Mouse (Mus musculus) G1E (cell line): ENCODE measurements around the gene Lgals4. TPM values are rescaled to one million over a fixed set of nuclear protein-coding genes. Genes with fewer than 3 reads are reported as not detected.
A peak's percentile ranks its signal among the peaks of the same experiment; 100 is the strongest.

ENCODE experiments used
- ATAC-seq: 2 replicates; pipeline ENCODE4 v1.8.0; 2016; ENCODE audit warnings: mild to moderate bottlenecking; ENCODE audit not compliant: insufficient number of reproducible peaks, poor library complexity, low FRiP score, severe bottlenecking; ENCODE audit errors: extremely low read depth
- DNase-seq: peaks from one replicate; pipeline ENCODE4 v3.0.0; 2012; ENCODE audit warnings: low spot score
- H3K27me3 ChIP-seq: 2 replicates; pipeline ENCODE4 v1.6.1; 2012; ENCODE audit warnings: mild to moderate bottlenecking, low read length, inconsistent platforms; ENCODE audit not compliant: insufficient read depth
- H3K36me3 ChIP-seq: replicated peaks from 2 replicates; pipeline ENCODE3; 2012; ENCODE audit warnings: mild to moderate bottlenecking, inconsistent platforms
- H3K4me1 ChIP-seq: 2 replicates; pipeline ENCODE4 v1.6.1; 2012; ENCODE audit warnings: low read depth, low read length, inconsistent platforms, mixed read lengths; ENCODE audit not compliant: insufficient read depth
- H3K4me3 ChIP-seq: 2 replicates; pipeline ENCODE4 v1.5.1; 2012; ENCODE audit warnings: low read depth, mild to moderate bottlenecking, inconsistent platforms, low read length, moderate library complexity, mixed read lengths
- H3K9me3 ChIP-seq: replicated peaks from 2 replicates; pipeline ENCODE4 v1.6.1; 2012; ENCODE audit warnings: inconsistent platforms
- CTCF ChIP-seq: IDR thresholded peaks from 2 replicates; pipeline ENCODE4 v1.5.1; 2012; ENCODE audit warnings: low read depth, low read length, inconsistent platforms, mixed read lengths
- GATA1 ChIP-seq: IDR thresholded peaks from 2 replicates; pipeline ENCODE4 v1.6.1; 2012; ENCODE audit warnings: borderline replicate concordance, low read length, inconsistent platforms, mixed read lengths
- GATA2 ChIP-seq: IDR thresholded peaks from 2 replicates; pipeline ENCODE4 v1.6.1; 2012; ENCODE audit warnings: low read depth, low read length, inconsistent platforms, borderline replicate concordance
- POLR2AphosphoS5 ChIP-seq: IDR thresholded peaks from 2 replicates; pipeline ENCODE4 v1.6.1; 2012; ENCODE audit warnings: low read depth, low read length, inconsistent platforms; ENCODE audit not compliant: insufficient replicate concordance
- TAL1 ChIP-seq: conservative IDR thresholded peaks from 2 replicates; pipeline ENCODE4 v1.6.1; 2012; ENCODE audit warnings: low read depth, low read length, inconsistent platforms, mixed read lengths
- polyA plus RNA-seq: library from polyadenylated mRNA; stranded (reverse); fragments of >175 nt; gene quantifications from 2 replicates; pipeline ENCODE4 v1.2.3, GENCODE M21; 2012
- total RNA-seq, 2 experiments: library from RNA; stranded (forward) in 1 of 2; stranded (reverse) in 1 of 2; fragments of 200-1000 nt in 1 of 2; fragments of >200 nt in 1 of 2; fragmentation: Nextera tagmentation in 1 of 2; gene quantifications; 2 replicates each; pipeline ENCODE4 v1.2.3; 2014 to 2017

The Lgals4 gene
- total and polyA plus RNA-seq, 3 experiments, result 0.68 to 3.4 (median 3.0) TPM

DNA sequence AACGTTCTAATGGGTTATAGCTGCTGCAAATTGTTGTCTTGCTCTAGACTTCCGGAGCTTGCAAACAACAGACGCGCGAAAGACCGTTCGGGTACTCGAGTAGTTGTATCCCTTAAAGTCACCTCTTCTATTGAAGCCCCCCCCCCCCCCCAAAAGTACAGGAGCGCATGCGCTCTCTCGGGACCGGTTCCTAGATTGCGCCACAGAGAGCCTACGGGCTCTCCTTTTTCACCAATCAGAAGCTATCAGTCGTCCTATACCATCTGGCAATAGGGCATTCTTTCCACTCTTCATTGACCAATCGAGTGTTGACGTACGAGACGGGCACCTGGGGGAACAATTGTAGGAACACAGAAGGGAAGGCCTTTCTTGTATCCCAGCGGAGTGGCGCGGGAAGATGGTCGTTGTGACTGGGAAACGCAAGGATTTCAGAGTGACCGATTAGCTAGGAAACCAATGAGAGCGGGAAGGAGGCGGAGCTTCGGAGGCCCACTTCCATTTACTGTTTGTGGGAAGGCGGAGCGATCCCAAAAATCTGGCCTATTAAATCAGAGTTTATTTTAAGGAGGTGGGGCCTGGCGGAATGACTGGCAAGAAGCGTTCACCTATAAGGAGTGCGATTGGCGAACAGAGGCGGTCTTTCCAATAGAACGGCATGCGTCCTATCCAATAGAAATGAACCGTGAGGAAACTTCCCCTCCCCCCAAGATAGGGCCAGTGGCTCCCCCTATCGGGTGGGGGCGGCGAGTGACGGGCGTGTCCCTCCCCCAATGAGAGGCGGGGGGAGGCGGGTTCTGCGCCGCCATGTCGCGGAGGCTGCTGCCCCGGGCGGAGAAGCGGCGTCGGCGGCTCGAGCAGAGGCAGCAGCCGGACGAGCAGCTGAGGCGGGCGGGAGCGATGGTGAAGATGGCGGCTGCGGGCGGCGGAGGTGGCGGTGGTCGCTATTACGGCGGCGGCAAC is 23.3 kb upstream of the Lgals4 start:
- Histone ChIP-seq H3K9me3 (no peaks in the 10 kb centered on the region), H3K27me3 (no peaks in the 10 kb centered on the region), H3K4me1 (peaks cover 61% of the 10 kb centered on the region), H3K4me3 (peak overlapping the region; percentile 91), H3K36me3 (peaks cover 37% of the 10 kb centered on the region)
- peak; percentile 81 for ATAC-seq
- DNase-seq, result peak; percentile 96
- TF ChIP-seq POLR2AphosphoS5, result no peak

DNA sequence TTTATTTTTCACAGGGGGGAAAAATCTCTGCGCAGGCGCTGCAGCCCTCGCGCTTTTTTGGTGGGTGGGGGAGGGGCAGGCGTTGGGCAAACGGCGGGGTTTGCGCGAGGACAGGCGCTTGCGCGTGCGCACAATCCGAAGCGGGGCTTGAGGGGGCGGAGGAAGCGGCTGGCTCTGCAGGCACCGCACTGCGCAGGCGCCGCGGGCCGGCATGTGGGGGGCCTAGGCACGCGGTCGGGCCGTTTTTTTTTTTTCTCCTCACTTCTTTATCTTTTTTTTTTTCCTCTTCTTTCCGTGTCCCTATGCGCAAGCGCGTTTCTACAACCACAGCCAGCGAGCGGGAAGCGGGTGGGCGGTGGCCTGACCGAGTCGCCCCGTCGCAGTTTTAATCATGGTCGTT is 22.4 kb upstream of the Lgals4 start:
- TF ChIP-seq TAL1 (no peak), POLR2AphosphoS5 (no peak), CTCF (no peak), GATA1 (no peak), GATA2 (no peak)
- DNase-seq, result peak; percentile 80
- Histone ChIP-seq H3K27me3 (no peaks in the 10 kb centered on the region), H3K4me3 (peak overlapping the region; percentile 91), H3K9me3 (no peaks in the 10 kb centered on the region), H3K36me3 (peaks cover 46% of the 10 kb centered on the region), H3K4me1 (peaks cover 69% of the 10 kb centered on the region)
- ATAC-seq, result no peak

DNA sequence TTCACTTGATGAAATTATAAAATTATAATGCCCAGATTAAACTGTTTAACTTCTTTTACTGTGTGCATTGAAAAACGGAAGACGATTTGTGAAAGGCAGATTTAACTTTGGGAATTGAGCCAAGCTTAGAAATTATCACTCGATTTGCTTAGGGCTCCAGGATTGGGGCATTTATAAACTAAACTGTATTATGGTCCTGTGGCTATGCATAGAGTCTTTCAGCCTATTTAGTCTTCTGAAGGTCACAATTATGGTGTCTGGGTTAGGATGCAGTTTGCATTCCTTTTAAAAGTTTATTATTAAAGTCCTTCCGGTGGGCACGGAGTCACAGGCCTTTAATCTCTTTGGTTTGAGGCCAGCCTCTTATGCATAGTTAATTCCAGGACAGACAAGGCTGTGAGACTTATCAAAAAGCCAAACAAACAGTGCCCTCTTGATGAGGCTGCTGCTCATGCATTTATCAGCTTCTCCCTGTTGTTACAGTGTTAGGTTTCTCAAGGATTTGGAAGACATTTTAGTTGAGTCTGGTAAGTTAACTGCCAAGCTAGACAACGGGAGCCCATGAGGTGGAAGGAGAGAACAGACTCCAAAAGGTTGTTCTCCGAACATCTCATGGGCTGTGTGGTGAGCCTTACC is 21.9 kb upstream of the Lgals4 start:
- Histone ChIP-seq H3K36me3 (peaks cover 51% of the 10 kb centered on the region), H3K4me3 (peak overlapping the region; percentile 91), H3K4me1 (peaks cover 73% of the 10 kb centered on the region), H3K9me3 (no peaks in the 10 kb centered on the region), H3K27me3 (no peaks in the 10 kb centered on the region)
- TF ChIP-seq GATA1, result no peak
- no peak for TF ChIP-seq POLR2AphosphoS5
- TF ChIP-seq CTCF, result no peak
- no peak for TF ChIP-seq TAL1
- no peak for TF ChIP-seq GATA2
- no peak for DNase-seq
- ATAC-seq, result no peak

DNA sequence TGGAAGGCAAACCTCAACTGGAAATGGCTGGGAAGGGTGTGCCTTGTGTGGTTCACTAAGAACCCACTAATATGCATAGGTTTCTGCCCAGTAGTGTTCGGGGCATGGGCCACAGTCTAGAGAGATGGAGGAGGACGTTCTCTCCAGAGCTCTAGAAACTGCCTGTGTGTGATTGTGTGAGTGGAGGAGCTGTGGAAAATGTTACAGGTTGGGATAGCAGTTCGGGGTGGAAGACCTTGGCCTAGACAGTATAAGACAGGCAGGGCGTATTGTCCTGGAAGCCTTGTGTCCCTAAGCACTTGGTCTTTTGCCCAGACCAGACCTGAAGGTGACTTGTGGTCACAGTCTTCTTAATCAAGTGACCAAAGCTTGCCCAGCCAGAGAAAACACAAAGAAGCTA is 21.2 kb upstream of the Lgals4 start:
- H3K27me3 ChIP-seq, result no peaks in the 10 kb centered on the region
- no peak for DNase-seq
- ATAC-seq, result no peak
- H3K4me1 ChIP-seq, result peaks cover 76% of the 10 kb centered on the region
- H3K9me3 ChIP-seq, result no peaks in the 10 kb centered on the region
- peaks cover 58% of the 10 kb centered on the region for H3K36me3 ChIP-seq
- TF ChIP-seq POLR2AphosphoS5, result no peak; the same call in 1 of the 2 replicates
- TF ChIP-seq TAL1, result no peak
- no peak for TF ChIP-seq CTCF
- TF ChIP-seq GATA2, result no peak
- TF ChIP-seq GATA1, result no peak
- H3K4me3 ChIP-seq, result peak overlapping the region; percentile 91

DNA sequence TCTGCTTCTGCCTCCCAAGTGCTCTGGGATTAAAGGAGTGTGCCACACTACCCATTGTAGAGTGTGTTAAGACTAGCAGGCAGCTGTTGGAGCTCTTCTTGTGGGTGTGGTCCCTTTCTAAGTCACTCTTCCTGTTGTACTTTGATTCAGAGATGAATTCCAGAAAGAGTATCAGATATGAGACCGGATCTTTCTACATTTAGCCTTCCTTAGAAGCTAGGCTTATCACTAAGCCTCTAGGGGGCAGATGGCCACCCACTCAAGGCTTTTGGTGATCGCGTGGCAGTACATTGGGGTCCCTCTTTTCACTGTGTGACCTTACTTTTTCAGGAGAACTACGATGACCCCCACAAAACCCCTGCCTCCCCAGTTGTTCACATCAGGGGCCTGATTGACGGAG is 20.7 kb upstream of the Lgals4 start:
- Histone ChIP-seq H3K4me1 (peaks cover 76% of the 10 kb centered on the region), H3K36me3 (peaks cover 63% of the 10 kb centered on the region), H3K4me3 (peak overlapping the region; percentile 91; the same call in 1 of the 2 replicates), H3K27me3 (no peaks in the 10 kb centered on the region), H3K9me3 (no peaks in the 10 kb centered on the region)
- no peak for TF ChIP-seq GATA1
- no peak for TF ChIP-seq GATA2
- no peak for TF ChIP-seq CTCF
- TF ChIP-seq TAL1, result no peak
- no peak; the same call in 1 of the 2 replicates for TF ChIP-seq POLR2AphosphoS5
- DNase-seq (no peak), ATAC-seq (no peak)

DNA sequence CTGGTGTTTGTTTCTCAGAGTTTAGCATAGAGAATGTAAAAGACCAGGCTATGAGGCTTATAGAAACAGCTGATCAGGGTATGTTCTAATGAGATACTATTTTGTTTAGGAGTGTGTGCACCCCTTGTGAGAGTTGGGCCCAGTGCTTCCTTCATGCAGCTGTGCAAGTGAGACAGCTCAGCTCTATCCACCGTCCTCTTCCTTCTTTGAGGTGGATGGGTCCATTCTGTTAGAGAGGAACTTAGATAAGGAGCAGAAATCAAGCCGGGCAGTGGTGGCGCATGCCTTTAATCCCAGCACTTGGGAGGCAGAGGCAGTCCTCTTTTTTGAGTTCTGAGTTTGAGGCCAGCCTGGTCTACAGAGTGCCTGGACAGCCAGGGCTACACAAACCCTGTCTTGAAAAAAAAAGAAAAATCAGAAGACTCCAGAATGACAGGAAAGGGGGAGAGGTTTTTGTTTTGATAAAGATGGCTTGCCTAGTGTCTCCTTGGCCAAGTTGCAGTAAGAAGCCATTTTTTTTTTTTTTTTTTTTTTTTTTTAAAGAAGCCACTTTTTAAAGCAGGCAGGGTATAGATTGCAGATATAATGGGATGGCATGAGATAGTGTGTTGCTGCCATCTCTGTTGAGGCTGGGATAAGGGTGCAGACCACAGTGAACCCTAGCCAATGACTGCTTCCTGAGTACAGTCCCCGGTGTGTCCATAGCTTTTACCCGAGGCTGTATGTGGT is 19.2 kb upstream of the Lgals4 start:
- Histone ChIP-seq H3K4me1 (peaks cover 79% of the 10 kb centered on the region), H3K4me3 (peak overlapping the region; percentile 68; the same call in 1 of the 2 replicates), H3K9me3 (no peaks in the 10 kb centered on the region), H3K27me3 (no peaks in the 10 kb centered on the region), H3K36me3 (peaks cover 77% of the 10 kb centered on the region)
- no peak for DNase-seq
- no peak for ATAC-seq
- TF ChIP-seq POLR2AphosphoS5 (no peak), CTCF (no peak), GATA1 (no peak), GATA2 (no peak), TAL1 (no peak)
